Mouse (Mus musculus): ENCODE results near the gene Krt19. TPM values are rescaled to one million over a fixed set of nuclear protein-coding genes. Genes with fewer than 3 reads are reported as not detected.

Gene Krt19
- polyA plus RNA-seq (2015; fragmentation: Nextera tagmentation; extraction: Ambion mirVana) = 796 and 889 TPM in 2 replicates

DNA sequence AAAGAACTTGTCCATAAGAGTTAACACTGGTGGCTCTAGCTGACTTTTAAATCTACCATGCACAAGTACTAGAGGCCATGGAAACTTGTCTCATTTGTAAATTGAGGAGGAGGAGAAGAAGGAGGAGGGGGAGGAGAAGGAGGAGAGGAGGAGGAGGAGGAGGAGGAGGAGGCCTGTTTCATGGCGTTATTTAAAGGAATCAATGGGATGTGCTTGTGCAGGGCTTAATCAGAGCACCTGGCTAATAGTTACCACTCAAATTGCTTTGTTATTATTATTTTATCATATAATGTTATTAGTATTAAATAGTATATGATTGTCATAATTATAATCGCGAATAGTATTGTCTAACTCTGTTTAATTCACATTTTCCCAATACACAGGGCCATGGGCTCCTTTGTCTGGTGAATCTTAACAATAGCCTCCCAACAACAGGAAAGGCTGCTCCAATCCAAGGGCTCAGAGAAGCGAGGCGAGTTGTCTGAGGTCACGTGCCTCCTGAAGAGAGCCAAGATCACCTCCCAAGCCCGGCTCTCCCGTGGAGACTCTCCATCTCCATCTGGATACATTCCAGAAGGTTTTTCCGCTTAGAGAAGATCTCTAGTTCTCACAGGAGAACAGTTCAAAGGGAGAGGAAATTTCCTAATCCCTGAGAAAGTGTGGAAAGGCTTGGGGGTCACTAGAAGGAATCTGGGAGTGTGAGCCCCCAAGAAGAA is at the start of gene Krt19:
TSS of gene Krt19 (minus strand) at position 51 of the 716 bp plus-strand sequence.
- H3K4me2 ChIP-seq = no peak within 1 kb of the TSS

GRCm38 (mm10) chr11:100192992-100193391 is 44.5 kb upstream of the Krt19 start, which contains the start of gene Krt9:
Krt9 (minus strand) TSS chr11:100193246.
- Histone ChIP-seq H3K36me3 (no peaks in the 10 kb centered on the region), H3K4me3 (replicated peaks) (no peak within 1 kb of the TSS), H3K27me3 (replicated peaks) (no peaks in the 10 kb centered on the region), H3K9ac (no peak within 1 kb of the TSS), H3K27ac (no peak within 1 kb of the TSS), H3K4me1 (no peaks in the 10 kb centered on the region), H3K9me3 (no peaks in the 10 kb centered on the region), H3K4me2 (no peak within 1 kb of the TSS)
- no peak for ATAC-seq (ENCODE audit: insufficient read depth, low FRiP score, low read depth)
- 36% methylated on average over 9 of the region's 9 CpGs for WGBS

More for the DNA sequence above, at the start of gene Krt19:
- WGBS = 56% methylated on average over 9 of the region's 9 CpGs
- Histone ChIP-seq H3K9ac (no peak within 1 kb of the TSS), H3K4me3 (replicated peaks) (no peak within 1 kb of the TSS), H3K4me1 (peaks cover 6% of the 10 kb centered on the region; the same call in 1 of the 2 replicates), H3K9me3 (no peaks in the 10 kb centered on the region), H3K27ac (peak within 1 kb of the TSS; percentile 57; the same call in 1 of the 2 replicates), H3K27me3 (replicated peaks) (peaks cover 13% of the 10 kb centered on the region; the same call in 1 of the 2 replicates), H3K36me3 (no peaks in the 10 kb centered on the region)
- no peak for ATAC-seq (ENCODE audit: insufficient read depth, low FRiP score, low read depth)

GRCm38 (mm10) chr11:100191820-100192219 is 43.4 kb upstream of the Krt19 start:
- no peak for ATAC-seq (ENCODE audit: insufficient read depth, low FRiP score, low read depth)

DNA sequence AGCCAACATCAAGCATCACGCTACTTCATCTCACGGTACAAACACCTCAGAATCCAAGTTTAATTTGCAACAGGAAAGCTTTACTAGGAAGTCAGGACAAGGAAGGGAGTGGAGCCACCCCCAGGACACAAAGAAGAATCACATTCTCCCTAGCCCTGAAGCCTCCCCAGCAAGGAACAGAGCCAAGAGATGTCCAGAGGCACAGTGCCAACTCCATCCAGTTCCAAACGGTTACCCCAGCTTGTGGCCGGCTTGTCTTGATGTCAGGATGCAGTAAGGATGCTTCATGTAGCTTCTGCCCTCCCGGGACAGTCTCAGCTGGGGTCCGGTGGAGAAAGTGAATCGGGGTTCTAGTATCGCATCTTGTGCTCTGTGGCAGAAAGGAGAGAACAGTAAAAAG is 38.3 kb upstream of the Krt19 start:
- no peak for ATAC-seq (ENCODE audit: insufficient read depth, low FRiP score, low read depth)
- Histone ChIP-seq H3K4me2 (no peak overlapping the region), H3K4me1 (no peaks in the 10 kb centered on the region), H3K27ac (no peak overlapping the region), H3K9me3 (no peaks in the 10 kb centered on the region), H3K4me3 (replicated peaks) (no peak overlapping the region), H3K9ac (no peak overlapping the region), H3K36me3 (no peaks in the 10 kb centered on the region), H3K27me3 (replicated peaks) (no peaks in the 10 kb centered on the region)
- 80% methylated on average over 8 of the region's 8 CpGs for WGBS

More at GRCm38 (mm10) chr11:100191820-100192219, 43.4 kb upstream of the Krt19 start:
- Histone ChIP-seq H3K4me2 (no peak overlapping the region), H3K27ac (no peak overlapping the region), H3K4me3 (replicated peaks) (no peak overlapping the region), H3K27me3 (replicated peaks) (no peaks in the 10 kb centered on the region), H3K9ac (no peak overlapping the region), H3K4me1 (no peaks in the 10 kb centered on the region), H3K9me3 (no peaks in the 10 kb centered on the region), H3K36me3 (no peaks in the 10 kb centered on the region)
- WGBS = 91% methylated on average over 3 of the region's 3 CpGs

GRCm38 (mm10) chr11:100181725-100182124 is 33.3 kb upstream of the Krt19 start:
- WGBS = 65% methylated on average over 7 of the region's 7 CpGs
- ATAC-seq (ENCODE audit: insufficient read depth, low FRiP score, low read depth) = no peak
- no peak overlapping the region for H3K4me3 ChIP-seq (replicated peaks)
- H3K4me1 ChIP-seq = no peaks in the 10 kb centered on the region
- H3K36me3 ChIP-seq = no peaks in the 10 kb centered on the region
- no peak overlapping the region for H3K4me2 ChIP-seq
- no peaks in the 10 kb centered on the region for H3K9me3 ChIP-seq
- no peak overlapping the region for H3K9ac ChIP-seq
- no peak overlapping the region for H3K27ac ChIP-seq
- H3K27me3 ChIP-seq (replicated peaks) = no peaks in the 10 kb centered on the region

- Histone ChIP-seq H3K4me1 (no peaks in the 10 kb centered on the region), H3K27me3 (replicated peaks) (no peaks in the 10 kb centered on the region), H3K36me3 (no peaks in the 10 kb centered on the region), H3K9ac (no peak overlapping the region), H3K4me2 (no peak overlapping the region), H3K9me3 (no peaks in the 10 kb centered on the region), H3K27ac (no peak overlapping the region), H3K4me3 (replicated peaks) (no peak overlapping the region)
- ATAC-seq (ENCODE audit: insufficient read depth, low FRiP score, low read depth) = peak; percentile 39; the same call in 1 of the 2 replicates
- WGBS = 39% methylated on average over 3 of the region's 3 CpGs
Observed at GRCm38 (mm10) chr11:100179260-100179659, 30.8 kb upstream of the Krt19 start.

- no peaks in the 10 kb centered on the region for H3K9me3 ChIP-seq
- no peak overlapping the region for H3K27ac ChIP-seq
- H3K4me2 ChIP-seq = no peak overlapping the region
- whole genome bisulfite sequencing = 73% methylated on average over 5 of the region's 5 CpGs
- H3K4me1 ChIP-seq = no peaks in the 10 kb centered on the region
- H3K4me3 ChIP-seq (replicated peaks) = no peak overlapping the region
- H3K36me3 ChIP-seq = no peaks in the 10 kb centered on the region
- no peak for ATAC-seq (ENCODE audit: insufficient read depth, low FRiP score, low read depth)
- no peak overlapping the region for H3K9ac ChIP-seq
- H3K27me3 ChIP-seq (replicated peaks) = no peaks in the 10 kb centered on the region
Observed at GRCm38 (mm10) chr11:100178307-100178706, 29.8 kb upstream of the Krt19 start.

GRCm38 (mm10) chr11:100176791-100177190 is 28.3 kb upstream of the Krt19 start:
- no peaks in the 10 kb centered on the region for H3K36me3 ChIP-seq
- no peak overlapping the region for H3K4me2 ChIP-seq
- H3K9ac ChIP-seq = no peak overlapping the region
- whole genome bisulfite sequencing = 52% methylated on average over 9 of the region's 9 CpGs
- H3K27ac ChIP-seq = no peak overlapping the region
- no peaks in the 10 kb centered on the region for H3K9me3 ChIP-seq
- H3K4me3 ChIP-seq (replicated peaks) = no peak overlapping the region
- H3K27me3 ChIP-seq (replicated peaks) = no peaks in the 10 kb centered on the region
- ATAC-seq (ENCODE audit: insufficient read depth, low FRiP score, low read depth) = no peak
- H3K4me1 ChIP-seq = no peaks in the 10 kb centered on the region

- WGBS = 28% methylated on average over 14 of the region's 14 CpGs
- peak; percentile 27; the same call in 1 of the 2 replicates for ATAC-seq (ENCODE audit: insufficient read depth, low FRiP score, low read depth)
- Histone ChIP-seq H3K9me3 (no peaks in the 10 kb centered on the region), H3K36me3 (no peaks in the 10 kb centered on the region), H3K9ac (no peak overlapping the region), H3K27me3 (replicated peaks) (no peaks in the 10 kb centered on the region), H3K4me2 (peak overlapping the region; percentile 26), H3K4me1 (peaks cover 22% of the 10 kb centered on the region), H3K27ac (peak overlapping the region; percentile 88), H3K4me3 (replicated peaks) (no peak overlapping the region; the same call in 1 of the 2 replicates)
Observed at GRCm38 (mm10) chr11:100168765-100169762, 20.6 kb upstream of the Krt19 start.

DNA sequence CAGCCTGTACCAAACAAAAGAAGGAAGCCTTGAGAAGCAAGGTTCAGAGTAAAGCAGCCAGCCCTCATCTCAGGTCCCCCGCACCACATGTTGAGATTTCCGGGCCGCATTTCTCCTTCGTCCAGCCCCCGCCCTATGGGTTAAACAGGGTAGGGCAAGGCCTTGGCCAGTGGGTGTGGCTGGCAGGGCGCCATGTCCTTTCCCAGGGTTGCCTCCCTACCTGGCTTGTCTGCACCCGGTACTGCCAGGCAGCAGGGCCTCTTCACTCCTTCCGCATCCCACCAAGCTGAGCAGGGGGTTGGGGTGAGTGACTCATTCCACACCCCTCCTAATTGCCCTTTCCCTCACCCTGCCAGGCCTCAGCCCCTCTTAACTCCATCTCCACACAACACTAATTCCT is 19.6 kb upstream of the Krt19 start:
- Histone ChIP-seq H3K9me3 (no peaks in the 10 kb centered on the region), H3K27ac (peak overlapping the region; percentile 88), H3K4me2 (peak overlapping the region; percentile 26), H3K36me3 (no peaks in the 10 kb centered on the region), H3K4me3 (replicated peaks) (no peak overlapping the region; the same call in 1 of the 2 replicates), H3K27me3 (replicated peaks) (no peaks in the 10 kb centered on the region), H3K4me1 (peaks cover 23% of the 10 kb centered on the region), H3K9ac (no peak overlapping the region)
- WGBS = 41% methylated on average over 8 of the region's 8 CpGs
- ATAC-seq (ENCODE audit: insufficient read depth, low FRiP score, low read depth) = peak; percentile 82

DNA sequence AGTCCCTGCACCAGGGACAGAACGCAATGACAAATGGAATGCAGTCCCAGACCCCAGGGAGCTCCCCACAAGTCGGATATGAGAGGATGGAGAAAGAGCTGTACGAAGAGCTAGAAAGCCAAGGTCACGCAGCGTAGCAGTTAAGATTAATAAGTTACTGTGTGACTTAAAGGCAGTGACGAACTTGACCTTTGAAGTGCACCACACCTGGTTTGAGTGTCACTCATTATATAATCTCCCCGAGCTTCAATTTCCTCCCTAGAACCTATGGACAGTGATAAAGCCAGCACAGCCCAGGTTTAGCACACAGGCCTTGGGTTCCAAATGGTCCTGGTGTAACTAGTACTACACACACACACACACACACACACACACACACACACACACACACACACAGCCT is 15.9 kb upstream of the Krt19 start:
- Histone ChIP-seq H3K27ac (peak overlapping the region; percentile 48; the same call in 1 of the 2 replicates), H3K27me3 (replicated peaks) (no peaks in the 10 kb centered on the region), H3K4me2 (no peak overlapping the region; the same call in 1 of the 2 replicates), H3K4me3 (replicated peaks) (no peak overlapping the region), H3K9me3 (no peaks in the 10 kb centered on the region), H3K9ac (no peak overlapping the region), H3K4me1 (peaks cover 23% of the 10 kb centered on the region), H3K36me3 (no peaks in the 10 kb centered on the region)
- 37% methylated on average over 7 of the region's 7 CpGs for WGBS
- ATAC-seq (ENCODE audit: insufficient read depth, low FRiP score, low read depth) = no peak
